Mouse (Mus musculus) hindbrain, embryonic 16.5 days (tissue): ENCODE measurements around the gene Ankra2. TPM values are rescaled to one million over a fixed set of nuclear protein-coding genes. Genes with fewer than 3 reads are reported as not detected.

Experiments used
- ATAC-seq: fragments of 200-750 bp; cut with Nextera tagmentation; 2 replicates; pipeline ENCODE4 v1.8.0; 2017; ENCODE audit warnings: moderate TSS enrichment, moderate library complexity
- H3K27ac ChIP-seq: fragments of 300-500 bp; sonication (generic); 2 replicates; pipeline ENCODE4 v1.5.1; 2014; ENCODE audit warnings: low read depth, mild to moderate bottlenecking, control low read depth, low read length, moderate library complexity
- H3K27me3 ChIP-seq: fragments of 300-500 bp; sonication (generic); replicated peaks from 2 replicates; pipeline ENCODE4 v1.6.1; 2014; ENCODE audit warnings: low read length; ENCODE audit not compliant: control insufficient read depth, insufficient read depth
- H3K36me3 ChIP-seq: fragments of 300-500 bp; sonication (generic); 2 replicates; pipeline ENCODE4 v1.6.1; 2014; ENCODE audit warnings: mild to moderate bottlenecking, low read length, moderate library complexity, mixed read lengths; ENCODE audit not compliant: control insufficient read depth, insufficient read depth
- H3K4me1 ChIP-seq: fragments of 300-500 bp; sonication (generic); 2 replicates; pipeline ENCODE4 v1.6.1; 2014; ENCODE audit warnings: low read depth, low read length; ENCODE audit not compliant: control insufficient read depth, insufficient read depth
- H3K4me2 ChIP-seq: fragments of 300-500 bp; sonication (generic); 2 replicates; pipeline ENCODE4 v1.6.1; 2014; ENCODE audit warnings: mild to moderate bottlenecking, low read length, control low read depth, moderate library complexity
- H3K4me3 ChIP-seq: fragments of 300-500 bp; sonication (generic); 2 replicates; pipeline ENCODE4 v1.5.1; 2014; ENCODE audit warnings: mild to moderate bottlenecking, low read length, control low read depth, moderate library complexity
- H3K9ac ChIP-seq: fragments of 300-500 bp; sonication (generic); 2 replicates; pipeline ENCODE4 v1.6.1; 2014; ENCODE audit warnings: low read depth, mild to moderate bottlenecking, control low read depth, low read length, moderate library complexity
- H3K9me3 ChIP-seq: fragments of 300-500 bp; sonication (generic); 2 replicates; pipeline ENCODE4 v1.6.1; 2014; ENCODE audit warnings: mild to moderate bottlenecking, low read length, moderate library complexity; ENCODE audit not compliant: control insufficient read depth
- WGBS: fragments of 180-500 bp; shearing (Covaris S2); extraction: QIAGEN DNeasy Blood & Tissue Kit; methylation state at CpG from one replicate; pipeline ENCODE4 v1.1.7; 2014; 5-methylcytosine and 5-hydroxymethylcytosine counted together
- polyA plus RNA-seq: library from polyadenylated mRNA; unstranded; fragments of >200 nt; fragmentation: Nextera tagmentation; extraction: Ambion mirVana; gene quantifications from 2 replicates; pipeline ENCODE4 v1.2.1, GENCODE M21; 2015

The Ankra2 gene
- polyA plus RNA-seq, 1 experiment from 2014 or later = 62.8 TPM

- H3K27me3 ChIP-seq = no peaks in the 10 kb centered on the region
- no peaks in the 10 kb centered on the region for H3K4me1 ChIP-seq
- H3K27ac ChIP-seq = peak overlapping the region; percentile 13; the same call in 1 of the 2 replicates
- H3K9me3 ChIP-seq = no peaks in the 10 kb centered on the region
- ATAC-seq = no peak
- H3K36me3 ChIP-seq = peaks cover 25% of the 10 kb centered on the region
- H3K9ac ChIP-seq = no peak overlapping the region
- no peak overlapping the region for H3K4me3 ChIP-seq
- H3K4me2 ChIP-seq = no peak overlapping the region
- WGBS = 46% methylated on average over 14 of the region's 14 CpGs
These were observed 44.1 kb downstream of the Ankra2 start for GRCm38 (mm10) chr13:98306852-98307475.

GRCm38 (mm10) chr13:98308004-98308403, 45.1 kb downstream of the Ankra2 start:
- no peaks in the 10 kb centered on the region for H3K27me3 ChIP-seq
- H3K4me1 ChIP-seq = no peaks in the 10 kb centered on the region
- no peak for ATAC-seq
- H3K27ac ChIP-seq = no peak overlapping the region
- no peak overlapping the region for H3K4me3 ChIP-seq
- WGBS = 81% methylated on average over 5 of the region's 5 CpGs
- H3K9ac ChIP-seq = no peak overlapping the region
- peaks cover 32% of the 10 kb centered on the region for H3K36me3 ChIP-seq
- H3K4me2 ChIP-seq = no peak overlapping the region
- no peaks in the 10 kb centered on the region for H3K9me3 ChIP-seq

- H3K27ac ChIP-seq = no peak overlapping the region
- peaks cover 36% of the 10 kb centered on the region for H3K36me3 ChIP-seq
- ATAC-seq = no peak
These were observed 45.9 kb downstream of the Ankra2 start for GRCm38 (mm10) chr13:98308724-98309123.

GRCm38 (mm10) chr13:98311597-98311996, 48.7 kb downstream of the Ankra2 start:
- no peak overlapping the region for H3K4me2 ChIP-seq
- WGBS = 91% methylated on average over 5 of the region's 5 CpGs
- no peak overlapping the region for H3K4me3 ChIP-seq
- no peak overlapping the region for H3K27ac ChIP-seq
- no peak for ATAC-seq
- peaks cover 15% of the 10 kb centered on the region for H3K4me1 ChIP-seq
- H3K9me3 ChIP-seq = no peaks in the 10 kb centered on the region
- no peaks in the 10 kb centered on the region for H3K27me3 ChIP-seq
- no peak overlapping the region for H3K9ac ChIP-seq
- peaks cover 36% of the 10 kb centered on the region for H3K36me3 ChIP-seq

More at GRCm38 (mm10) chr13:98308724-98309123, 45.9 kb downstream of the Ankra2 start:
- Histone ChIP-seq H3K4me2 (no peak overlapping the region), H3K9me3 (no peaks in the 10 kb centered on the region), H3K27me3 (no peaks in the 10 kb centered on the region), H3K4me3 (no peak overlapping the region), H3K4me1 (no peaks in the 10 kb centered on the region), H3K9ac (no peak overlapping the region)
- WGBS = 86% methylated on average over 4 of the region's 4 CpGs

- no peaks in the 10 kb centered on the region for H3K27me3 ChIP-seq
- ATAC-seq = no peak
- no peaks in the 10 kb centered on the region for H3K9me3 ChIP-seq
- WGBS = 71% methylated on average over 7 of the region's 7 CpGs
- no peak overlapping the region for H3K27ac ChIP-seq
- no peak overlapping the region for H3K4me2 ChIP-seq
- H3K36me3 ChIP-seq = peaks cover 36% of the 10 kb centered on the region
- peaks cover 19% of the 10 kb centered on the region for H3K4me1 ChIP-seq
- no peak overlapping the region for H3K9ac ChIP-seq
- no peak overlapping the region for H3K4me3 ChIP-seq
These were observed 50.8 kb downstream of the Ankra2 start for GRCm38 (mm10) chr13:98313631-98314030.

GRCm38 (mm10) chr13:98315124-98315523, 52.2 kb downstream of the Ankra2 start:
- Histone ChIP-seq H3K4me2 (peak overlapping the region; percentile 19; the same call in 1 of the 2 replicates), H3K9ac (no peak overlapping the region), H3K27ac (no peak overlapping the region), H3K4me3 (no peak overlapping the region), H3K4me1 (peaks cover 19% of the 10 kb centered on the region), H3K36me3 (peaks cover 27% of the 10 kb centered on the region), H3K27me3 (no peaks in the 10 kb centered on the region), H3K9me3 (no peaks in the 10 kb centered on the region)
- no peak for ATAC-seq
- WGBS = 78% methylated on average over 4 of the region's 4 CpGs

GRCm38 (mm10) chr13:98316140-98316479, 53.2 kb downstream of the Ankra2 start:
- H3K36me3 ChIP-seq = peaks cover 18% of the 10 kb centered on the region

GRCm38 (mm10) chr13:98316480-98317245, 53.8 kb downstream of the Ankra2 start, which contains the start of gene Btf3:
Btf3 (minus strand) TSS chr13:98317006.
- WGBS = under 1% methylated on average over 79 of the region's 90 CpGs
- Histone ChIP-seq H3K27ac (peak within 1 kb of the TSS; percentile 86), H3K4me2 (peak within 1 kb of the TSS; percentile 91), H3K9me3 (no peaks in the 10 kb centered on the region), H3K36me3 (peaks cover 14% of the 10 kb centered on the region), H3K27me3 (no peaks in the 10 kb centered on the region), H3K9ac (peak within 1 kb of the TSS; percentile 92), H3K4me1 (peaks cover 19% of the 10 kb centered on the region), H3K4me3 (peak within 1 kb of the TSS; percentile 87)
- peak; percentile 96 for ATAC-seq

More at GRCm38 (mm10) chr13:98316140-98316479, 53.2 kb downstream of the Ankra2 start:
- Histone ChIP-seq H3K27ac (peak overlapping the region; percentile 86), H3K27me3 (no peaks in the 10 kb centered on the region), H3K9me3 (no peaks in the 10 kb centered on the region), H3K4me2 (peak overlapping the region; percentile 64), H3K4me3 (peak overlapping the region; percentile 87), H3K9ac (peak overlapping the region; percentile 92), H3K4me1 (peaks cover 19% of the 10 kb centered on the region)
- no peak for ATAC-seq
- 0% methylated on average over 16 of the region's 17 CpGs for WGBS

GRCm38 (mm10) chr13:98317246-98317677, 54.4 kb downstream of the Ankra2 start:
- WGBS = 2% methylated on average over 16 of the region's 16 CpGs
- no peaks in the 10 kb centered on the region for H3K9me3 ChIP-seq
- peak overlapping the region; percentile 91 for H3K4me2 ChIP-seq
- H3K27me3 ChIP-seq = no peaks in the 10 kb centered on the region
- H3K36me3 ChIP-seq = peaks cover 8% of the 10 kb centered on the region
- H3K4me3 ChIP-seq = peak overlapping the region; percentile 87
- no peak; the same call in 1 of the 2 replicates for ATAC-seq
- peaks cover 19% of the 10 kb centered on the region for H3K4me1 ChIP-seq
- peak overlapping the region; percentile 92 for H3K9ac ChIP-seq
- peak overlapping the region; percentile 86 for H3K27ac ChIP-seq
